Mouse (Mus musculus): ENCODE measurements around the gene Prss12. TPM values are rescaled to one million over a fixed set of nuclear protein-coding genes. Genes with fewer than 3 reads are reported as not detected.

The Prss12 gene
- polyA plus RNA-seq, 1 experiment: 0.30 TPM

- no peaks in the 10 kb centered on the region; the same call in 1 of the 2 replicates for H3K27me3 ChIP-seq (ENCODE audit: control insufficient read depth, insufficient read depth, low read length, poor library complexity, severe bottlenecking)
- no peak overlapping the region for H3K4me3 ChIP-seq (ENCODE audit: low read depth, low read length)
- no peaks in the 10 kb centered on the region for H3K4me1 ChIP-seq (ENCODE audit: control insufficient read depth, insufficient read depth, low read length)
- no peaks in the 10 kb centered on the region for H3K36me3 ChIP-seq (ENCODE audit: control insufficient read depth, insufficient read depth, low read length, poor library complexity, severe bottlenecking)
- no peak overlapping the region for H3K27ac ChIP-seq (ENCODE audit: insufficient read depth, low read length)
- no peaks in the 10 kb centered on the region for H3K9me3 ChIP-seq (replicated peaks; ENCODE audit: control insufficient read depth, insufficient read depth, low read length, poor library complexity, severe bottlenecking)
- H3K9ac ChIP-seq (ENCODE audit: low read depth, poor library complexity, severe bottlenecking): no peak overlapping the region
- TF ChIP-seq EP300 (IDR thresholded peaks at IDR 0.05; ENCODE audit: insufficient read depth, low read depth, low read length) (no peak), CTCF (IDR thresholded peaks at IDR 0.05; ENCODE audit: low read depth, low read length) (no peak), POLR2A (IDR thresholded peaks at IDR 0.05; ENCODE audit: insufficient read depth, low read length) (no peak)
These were observed 6.2 kb upstream of the Prss12 start for GRCm38 (mm10) chr3:123440490-123440889.

DNA sequence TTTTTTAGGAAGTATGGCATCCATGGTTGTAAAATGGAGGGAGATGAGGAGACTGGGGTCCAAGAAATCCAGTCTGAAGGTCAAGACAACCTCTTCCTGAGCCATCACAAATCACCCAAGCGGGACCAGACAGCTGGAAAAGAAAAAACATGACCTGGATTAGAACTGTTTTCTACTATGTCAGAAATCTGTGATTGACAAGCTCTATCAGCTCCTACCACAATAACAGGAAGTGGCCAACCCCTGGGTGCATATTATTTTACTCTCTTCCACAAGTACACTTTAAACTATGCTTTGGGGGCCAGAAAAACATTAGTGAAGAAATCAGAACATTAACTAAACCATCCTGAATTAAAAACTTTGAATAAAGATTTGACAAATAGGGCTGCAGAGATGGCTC is 2.2 kb upstream of the Prss12 start:
- no peaks in the 10 kb centered on the region for H3K36me3 ChIP-seq (ENCODE audit: control insufficient read depth, insufficient read depth, low read length, poor library complexity, severe bottlenecking)
- no peaks in the 10 kb centered on the region for H3K9me3 ChIP-seq (replicated peaks; ENCODE audit: control insufficient read depth, insufficient read depth, low read length, poor library complexity, severe bottlenecking)
- TF ChIP-seq CTCF (IDR thresholded peaks at IDR 0.05; ENCODE audit: low read depth, low read length) (no peak), EP300 (IDR thresholded peaks at IDR 0.05; ENCODE audit: insufficient read depth, low read depth, low read length) (no peak), POLR2A (IDR thresholded peaks at IDR 0.05; ENCODE audit: insufficient read depth, low read length) (no peak)
- H3K27ac ChIP-seq (ENCODE audit: insufficient read depth, low read length): no peak overlapping the region
- no peak overlapping the region for H3K9ac ChIP-seq (ENCODE audit: low read depth, poor library complexity, severe bottlenecking)
- no peak overlapping the region for H3K4me3 ChIP-seq (ENCODE audit: low read depth, low read length)
- peaks cover 17% of the 10 kb centered on the region; the same call in 1 of the 2 replicates for H3K27me3 ChIP-seq (ENCODE audit: control insufficient read depth, insufficient read depth, low read length, poor library complexity, severe bottlenecking)
- H3K4me1 ChIP-seq (ENCODE audit: control insufficient read depth, insufficient read depth, low read length): no peaks in the 10 kb centered on the region

DNA sequence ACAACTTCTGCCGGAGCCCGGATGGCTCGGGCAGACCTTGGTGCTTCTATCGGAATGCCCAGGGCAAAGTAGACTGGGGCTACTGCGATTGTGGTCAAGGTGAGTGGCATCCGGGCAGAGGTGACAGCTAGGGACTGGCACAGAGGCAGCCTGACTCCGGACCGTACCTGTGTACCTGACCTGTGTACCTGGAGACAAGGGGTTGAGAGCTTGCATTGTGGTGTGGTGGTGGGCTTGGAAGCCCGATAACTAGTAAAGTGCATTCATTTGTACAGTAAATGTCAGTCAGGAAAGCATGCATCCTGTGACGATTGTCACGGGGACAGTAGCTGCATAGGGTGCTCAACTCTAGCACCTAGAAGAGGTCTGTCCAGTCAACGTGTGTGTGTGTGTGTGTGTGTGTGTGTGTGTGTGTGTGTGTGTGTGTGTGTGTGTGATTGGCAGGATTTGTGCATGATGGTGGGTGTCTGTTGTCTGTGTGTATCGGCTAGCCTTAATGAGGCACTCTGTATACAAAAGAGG is 886 bp downstream of the Prss12 start:
- no peaks in the 10 kb centered on the region for H3K36me3 ChIP-seq (ENCODE audit: control insufficient read depth, insufficient read depth, low read length, poor library complexity, severe bottlenecking)
- no peaks in the 10 kb centered on the region for H3K4me1 ChIP-seq (ENCODE audit: control insufficient read depth, insufficient read depth, low read length)
- TF ChIP-seq POLR2A (IDR thresholded peaks at IDR 0.05; ENCODE audit: insufficient read depth, low read length): no peak
- no peak for TF ChIP-seq EP300 (IDR thresholded peaks at IDR 0.05; ENCODE audit: insufficient read depth, low read depth, low read length)
- no peak for TF ChIP-seq CTCF (IDR thresholded peaks at IDR 0.05; ENCODE audit: low read depth, low read length)
- H3K9ac ChIP-seq (ENCODE audit: low read depth, poor library complexity, severe bottlenecking): no peak overlapping the region
- no peaks in the 10 kb centered on the region for H3K9me3 ChIP-seq (replicated peaks; ENCODE audit: control insufficient read depth, insufficient read depth, low read length, poor library complexity, severe bottlenecking)
- H3K27ac ChIP-seq (ENCODE audit: insufficient read depth, low read length): no peak overlapping the region
- H3K27me3 ChIP-seq (ENCODE audit: control insufficient read depth, insufficient read depth, low read length, poor library complexity, severe bottlenecking): peaks cover 17% of the 10 kb centered on the region; the same call in 1 of the 2 replicates
- H3K4me3 ChIP-seq (ENCODE audit: low read depth, low read length): peak overlapping the region; percentile 56

DNA sequence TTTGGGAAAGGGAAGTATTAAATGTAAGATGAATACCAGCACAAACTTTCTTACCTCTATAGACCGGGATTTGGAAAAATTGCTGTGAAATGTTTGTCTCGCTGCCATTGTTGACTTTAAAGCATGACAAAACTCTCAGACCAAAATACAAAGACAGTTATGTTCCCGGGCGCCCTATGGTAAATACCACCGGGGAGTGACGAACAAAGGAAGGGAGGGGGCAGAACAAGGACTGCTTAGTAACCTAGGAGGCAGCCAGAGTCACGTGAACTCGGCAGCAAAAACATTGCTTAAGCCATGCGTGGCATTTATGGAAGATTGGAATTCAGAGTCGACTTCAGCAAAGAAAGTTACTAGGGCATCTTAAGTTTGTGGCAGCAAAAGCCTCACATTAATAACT is 1.4 kb downstream of the Prss12 start:
- Histone ChIP-seq H3K9me3 (replicated peaks; ENCODE audit: control insufficient read depth, insufficient read depth, low read length, poor library complexity, severe bottlenecking) (no peaks in the 10 kb centered on the region), H3K4me1 (ENCODE audit: control insufficient read depth, insufficient read depth, low read length) (no peaks in the 10 kb centered on the region), H3K4me3 (ENCODE audit: low read depth, low read length) (no peak overlapping the region), H3K36me3 (ENCODE audit: control insufficient read depth, insufficient read depth, low read length, poor library complexity, severe bottlenecking) (no peaks in the 10 kb centered on the region), H3K27me3 (ENCODE audit: control insufficient read depth, insufficient read depth, low read length, poor library complexity, severe bottlenecking) (peaks cover 17% of the 10 kb centered on the region; the same call in 1 of the 2 replicates), H3K27ac (ENCODE audit: insufficient read depth, low read length) (no peak overlapping the region), H3K9ac (ENCODE audit: low read depth, poor library complexity, severe bottlenecking) (no peak overlapping the region)
- no peak for TF ChIP-seq CTCF (IDR thresholded peaks at IDR 0.05; ENCODE audit: low read depth, low read length)
- TF ChIP-seq EP300 (IDR thresholded peaks at IDR 0.05; ENCODE audit: insufficient read depth, low read depth, low read length): no peak
- TF ChIP-seq POLR2A (IDR thresholded peaks at IDR 0.05; ENCODE audit: insufficient read depth, low read length): no peak

DNA sequence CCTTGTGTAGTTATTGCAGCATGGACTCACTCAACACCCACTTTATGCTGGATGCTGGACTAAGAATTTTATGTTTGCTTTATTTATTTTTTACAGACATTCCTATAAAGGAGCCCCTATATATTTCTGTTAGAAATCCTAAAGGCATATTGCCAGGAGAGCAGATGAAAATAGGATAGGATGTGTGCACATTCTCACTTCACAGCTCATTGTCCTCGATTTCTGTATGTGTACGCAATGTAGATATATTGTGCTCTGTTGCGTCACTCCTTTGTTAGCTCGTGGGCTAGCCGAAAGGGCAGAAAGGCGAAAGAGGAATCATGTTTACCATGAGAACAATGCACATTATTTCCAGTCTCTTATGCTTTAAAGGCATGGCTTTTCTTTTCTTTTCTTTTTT is 3.4 kb downstream of the Prss12 start:
- no peak overlapping the region for H3K4me3 ChIP-seq (ENCODE audit: low read depth, low read length)
- H3K9ac ChIP-seq (ENCODE audit: low read depth, poor library complexity, severe bottlenecking): no peak overlapping the region
- peaks cover 17% of the 10 kb centered on the region; the same call in 1 of the 2 replicates for H3K27me3 ChIP-seq (ENCODE audit: control insufficient read depth, insufficient read depth, low read length, poor library complexity, severe bottlenecking)
- no peaks in the 10 kb centered on the region for H3K9me3 ChIP-seq (replicated peaks; ENCODE audit: control insufficient read depth, insufficient read depth, low read length, poor library complexity, severe bottlenecking)
- H3K4me1 ChIP-seq (ENCODE audit: control insufficient read depth, insufficient read depth, low read length): no peaks in the 10 kb centered on the region
- H3K36me3 ChIP-seq (ENCODE audit: control insufficient read depth, insufficient read depth, low read length, poor library complexity, severe bottlenecking): no peaks in the 10 kb centered on the region
- no peak overlapping the region for H3K27ac ChIP-seq (ENCODE audit: insufficient read depth, low read length)
- TF ChIP-seq POLR2A (IDR thresholded peaks at IDR 0.05; ENCODE audit: insufficient read depth, low read length) (no peak), EP300 (IDR thresholded peaks at IDR 0.05; ENCODE audit: insufficient read depth, low read depth, low read length) (no peak), CTCF (IDR thresholded peaks at IDR 0.05; ENCODE audit: low read depth, low read length) (no peak)

GRCm38 (mm10) chr3:123452904-123453303 is 6.2 kb downstream of the Prss12 start:
- TF ChIP-seq POLR2A (IDR thresholded peaks at IDR 0.05; ENCODE audit: insufficient read depth, low read length): no peak
- TF ChIP-seq EP300 (IDR thresholded peaks at IDR 0.05; ENCODE audit: insufficient read depth, low read depth, low read length): no peak
- no peak for TF ChIP-seq CTCF (IDR thresholded peaks at IDR 0.05; ENCODE audit: low read depth, low read length)
- Histone ChIP-seq H3K4me1 (ENCODE audit: control insufficient read depth, insufficient read depth, low read length) (no peaks in the 10 kb centered on the region), H3K27me3 (ENCODE audit: control insufficient read depth, insufficient read depth, low read length, poor library complexity, severe bottlenecking) (peaks cover 2% of the 10 kb centered on the region; the same call in 1 of the 2 replicates), H3K4me3 (ENCODE audit: low read depth, low read length) (no peak overlapping the region), H3K36me3 (ENCODE audit: control insufficient read depth, insufficient read depth, low read length, poor library complexity, severe bottlenecking) (no peaks in the 10 kb centered on the region), H3K27ac (ENCODE audit: insufficient read depth, low read length) (no peak overlapping the region), H3K9ac (ENCODE audit: low read depth, poor library complexity, severe bottlenecking) (no peak overlapping the region), H3K9me3 (replicated peaks; ENCODE audit: control insufficient read depth, insufficient read depth, low read length, poor library complexity, severe bottlenecking) (no peaks in the 10 kb centered on the region)
